Mouse (Mus musculus) hindbrain, embryonic 10.5 days (tissue): ENCODE data around the gene Bicral. TPM values are rescaled to one million over a fixed set of nuclear protein-coding genes. Genes with fewer than 3 reads are reported as not detected.
"Not testable (repeated sequence)": the region's sequence is repeated elsewhere in the genome, so short reads cannot be mapped to it uniquely, and the experiment has no call there.

Source experiments
- DNase-seq: peaks from one replicate; pipeline ENCODE4 v3.0.0-alpha.2; 2017; ENCODE audit warnings: low spot score
- H3K27ac ChIP-seq: fragments of 300-500 bp; sonication (generic); 2 replicates; pipeline ENCODE4 v1.5.1; 2016; ENCODE audit warnings: mild to moderate bottlenecking, moderate library complexity
- H3K27me3 ChIP-seq: fragments of 300-500 bp; sonication (generic); 2 replicates; pipeline ENCODE4 v1.6.1; 2016; ENCODE audit warnings: mild to moderate bottlenecking; ENCODE audit not compliant: poor library complexity, insufficient read depth, severe bottlenecking
- H3K36me3 ChIP-seq: fragments of 300-500 bp; sonication (generic); 2 replicates; pipeline ENCODE4 v1.6.1; 2016; ENCODE audit warnings: mild to moderate bottlenecking, moderate library complexity
- H3K4me1 ChIP-seq: fragments of 300-500 bp; sonication (generic); replicated peaks from 2 replicates; pipeline ENCODE4 v1.6.1; 2016; ENCODE audit warnings: mild to moderate bottlenecking
- H3K4me3 ChIP-seq: fragments of 300-500 bp; sonication (generic); 2 replicates; pipeline ENCODE4 v1.5.1; 2016; ENCODE audit warnings: mild to moderate bottlenecking, moderate library complexity
- H3K9me3 ChIP-seq: fragments of 300-500 bp; sonication (generic); 2 replicates; pipeline ENCODE4 v1.6.1; 2016; ENCODE audit warnings: mild to moderate bottlenecking, moderate library complexity
- WGBS: fragments of 180-500 bp; shearing (Covaris S2); methylation state at CpG from one replicate; pipeline ENCODE4 v1.1.7; 2016; 5-methylcytosine and 5-hydroxymethylcytosine counted together
- polyA plus RNA-seq: library from polyadenylated mRNA; unstranded; fragments of >200 nt; fragmentation: Nextera tagmentation; extraction: Ambion mirVana; gene quantifications from 2 replicates; pipeline ENCODE4 v1.2.1, GENCODE M21; 2016

The Bicral gene
- polyA plus RNA-seq, 1 experiment from 2014 or later: 4.2 TPM

DNA sequence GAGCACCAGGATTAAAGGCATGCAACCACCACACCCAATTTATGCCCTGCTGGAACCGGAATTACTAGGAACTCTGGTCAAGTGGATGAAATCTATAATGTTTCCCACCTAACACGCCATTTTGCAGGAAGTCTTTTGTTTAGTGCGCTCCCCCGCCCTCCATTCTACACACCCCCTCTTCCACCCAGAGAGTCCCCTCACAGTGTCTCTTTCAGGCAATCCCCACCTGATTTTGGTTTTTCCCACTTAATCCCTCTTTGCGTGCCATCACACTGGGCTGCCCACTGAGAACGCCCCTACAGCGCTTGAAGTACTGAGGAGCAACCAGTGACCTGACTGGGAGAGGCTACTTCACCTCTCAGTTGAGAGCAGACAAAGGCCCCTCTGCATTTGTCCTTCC is 11.1 kb downstream of the Bicral start:
- Histone ChIP-seq H3K27ac (no peak overlapping the region), H3K27me3 (no peaks in the 10 kb centered on the region), H3K4me1 (peaks cover 5% of the 10 kb centered on the region), H3K9me3 (no peaks in the 10 kb centered on the region), H3K36me3 (no peaks in the 10 kb centered on the region), H3K4me3 (no peak overlapping the region)
- WGBS: 93% methylated on average over 7 of the region's 7 CpGs
- DNase-seq: no peak

DNA sequence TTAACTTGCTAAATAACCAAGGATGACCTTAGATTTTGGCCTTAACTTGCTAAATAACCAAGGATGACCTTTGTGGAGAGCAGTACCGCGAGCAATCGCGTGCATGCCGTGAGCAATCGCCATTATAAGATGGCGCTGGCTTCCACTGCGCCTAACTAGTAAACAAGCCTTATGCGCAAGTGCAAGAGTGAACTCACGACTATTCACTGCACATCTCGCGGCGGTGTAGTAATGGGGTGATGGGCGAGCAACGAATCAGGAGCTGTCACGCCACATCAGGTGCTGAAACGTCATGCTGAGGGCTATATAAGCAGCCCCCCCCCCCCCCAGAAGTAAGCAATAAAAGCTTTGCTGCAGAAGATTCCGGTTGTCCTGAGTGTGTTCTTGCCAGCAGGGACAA is 11.7 kb downstream of the Bicral start:
- H3K27ac ChIP-seq, H3K4me1 ChIP-seq, H3K27me3 ChIP-seq, H3K4me3 ChIP-seq, H3K36me3 ChIP-seq, H3K9me3 ChIP-seq, DNase-seq: not testable (repeated sequence)
- 96% methylated on average over 18 of the region's 18 CpGs for WGBS

DNA sequence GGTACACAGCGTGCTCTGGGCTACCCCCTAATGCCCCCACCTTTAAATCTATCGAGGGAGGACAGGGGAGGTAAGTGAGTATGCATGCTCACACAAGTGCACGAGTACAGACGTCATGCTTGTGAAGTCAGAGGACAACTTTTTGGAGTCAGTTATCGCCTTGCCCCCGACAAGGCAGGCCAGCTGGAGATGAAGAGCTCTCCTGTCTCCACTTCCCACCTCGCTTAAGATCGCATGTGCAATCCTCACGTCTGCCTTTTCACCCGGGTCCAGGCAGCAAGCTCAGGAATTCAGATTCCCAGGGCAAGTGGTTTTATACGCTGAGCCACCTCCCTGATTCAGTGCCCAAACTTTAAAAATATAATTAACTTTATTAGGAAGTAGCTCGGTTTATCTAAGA is 13.0 kb downstream of the Bicral start:
- Histone ChIP-seq H3K9me3 (no peaks in the 10 kb centered on the region), H3K27ac (no peak overlapping the region), H3K36me3 (no peaks in the 10 kb centered on the region), H3K4me1 (peaks cover 5% of the 10 kb centered on the region), H3K27me3 (no peaks in the 10 kb centered on the region), H3K4me3 (no peak overlapping the region)
- no peak for DNase-seq
- WGBS: 84% methylated on average over 12 of the region's 12 CpGs

GRCm38 (mm10) chr17:46844811-46845210 is 13.5 kb downstream of the Bicral start:
- no peak overlapping the region for H3K27ac ChIP-seq
- 64% methylated on average over 10 of the region's 10 CpGs for WGBS
- H3K4me1 ChIP-seq: peaks cover 5% of the 10 kb centered on the region
- H3K9me3 ChIP-seq: no peaks in the 10 kb centered on the region
- no peaks in the 10 kb centered on the region for H3K36me3 ChIP-seq
- DNase-seq: no peak
- no peaks in the 10 kb centered on the region for H3K27me3 ChIP-seq
- no peak overlapping the region for H3K4me3 ChIP-seq

GRCm38 (mm10) chr17:46843716-46844115 is 14.6 kb downstream of the Bicral start:
- Histone ChIP-seq H3K27me3 (no peaks in the 10 kb centered on the region), H3K36me3 (no peaks in the 10 kb centered on the region)
- DNase-seq: no peak

GRCm38 (mm10) chr17:46843022-46843421 is 15.3 kb downstream of the Bicral start:
- WGBS: 81% methylated on average over 2 of the region's 2 CpGs
- Histone ChIP-seq H3K27ac (no peak overlapping the region), H3K9me3 (no peaks in the 10 kb centered on the region), H3K27me3 (no peaks in the 10 kb centered on the region), H3K4me1 (peaks cover 9% of the 10 kb centered on the region), H3K4me3 (no peak overlapping the region), H3K36me3 (no peaks in the 10 kb centered on the region)
- no peak for DNase-seq

More at GRCm38 (mm10) chr17:46843716-46844115, 14.6 kb downstream of the Bicral start:
- no peak overlapping the region for H3K4me3 ChIP-seq
- H3K27ac ChIP-seq: no peak overlapping the region
- WGBS: 80% methylated on average over 7 of the region's 7 CpGs
- peaks cover 5% of the 10 kb centered on the region for H3K4me1 ChIP-seq
- H3K9me3 ChIP-seq: no peaks in the 10 kb centered on the region

DNA sequence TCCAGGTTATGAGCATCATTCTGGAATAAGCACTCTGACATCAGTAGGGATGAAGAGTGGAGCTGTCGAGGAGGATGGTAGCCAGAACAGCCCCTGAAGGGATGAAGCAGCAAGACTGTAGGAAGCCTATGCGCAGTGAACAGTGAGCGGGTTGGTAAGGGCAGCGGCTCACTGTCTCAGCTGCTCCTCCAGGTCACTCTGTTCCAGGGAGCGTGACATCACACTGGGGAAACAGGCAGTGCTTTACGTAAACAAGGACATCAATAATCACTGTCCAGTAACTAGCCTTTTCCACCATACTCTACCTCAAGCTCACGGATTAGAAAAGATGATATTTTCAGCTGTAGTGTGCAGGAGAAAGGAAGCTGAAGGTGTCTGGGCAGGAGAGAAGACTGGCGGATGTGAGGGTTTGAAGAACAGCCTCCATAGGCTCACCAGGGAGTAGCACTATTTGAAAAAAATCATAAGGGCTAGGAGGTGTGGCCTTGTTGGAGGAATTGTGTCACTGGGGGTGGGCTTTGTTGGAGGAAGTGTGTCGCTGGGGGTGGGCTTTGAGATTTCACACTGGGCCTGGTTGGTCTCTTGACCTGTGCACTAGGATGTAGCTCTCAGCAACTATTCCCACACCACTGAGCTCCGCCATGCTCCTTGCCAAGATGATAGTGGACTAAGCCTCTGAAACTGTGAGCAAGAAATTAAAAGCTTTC is 17.8 kb downstream of the Bicral start:
- 93% methylated on average over 10 of the region's 10 CpGs for WGBS
- no peaks in the 10 kb centered on the region for H3K36me3 ChIP-seq
- no peak for DNase-seq
- no peak overlapping the region for H3K27ac ChIP-seq
- no peaks in the 10 kb centered on the region for H3K27me3 ChIP-seq
- no peak overlapping the region for H3K4me3 ChIP-seq
- H3K4me1 ChIP-seq: peaks cover 9% of the 10 kb centered on the region
- H3K9me3 ChIP-seq: no peaks in the 10 kb centered on the region

- H3K27me3 ChIP-seq: no peaks in the 10 kb centered on the region
- 76% methylated on average over 7 of the region's 7 CpGs for WGBS
- no peak overlapping the region for H3K4me3 ChIP-seq
- H3K9me3 ChIP-seq: no peaks in the 10 kb centered on the region
- no peaks in the 10 kb centered on the region for H3K36me3 ChIP-seq
- DNase-seq: no peak
- no peak overlapping the region for H3K27ac ChIP-seq
- peaks cover 4% of the 10 kb centered on the region; the same call in 1 of the 2 replicates for H3K4me1 ChIP-seq
Measured at GRCm38 (mm10) chr17:46838396-46838920, 19.8 kb downstream of the Bicral start.

DNA sequence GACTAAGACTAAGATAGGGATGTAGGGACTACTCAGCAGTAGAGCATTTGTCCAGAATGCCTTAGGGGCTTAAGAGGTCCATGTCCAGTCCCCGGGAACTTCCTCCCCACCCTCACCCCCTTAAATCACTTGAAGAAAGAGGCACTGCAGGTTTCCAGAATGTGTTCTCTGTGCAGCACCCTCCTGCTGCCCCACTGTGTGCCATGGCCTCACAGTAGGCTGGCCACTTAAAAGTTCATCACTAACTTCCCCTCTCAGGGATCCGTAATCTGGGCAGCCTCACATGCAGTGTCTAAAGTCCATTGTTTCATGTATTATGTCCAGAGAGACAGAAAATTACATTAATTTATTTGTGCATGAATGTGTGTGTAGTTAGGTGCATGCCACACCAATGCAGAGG is 20.4 kb downstream of the Bicral start:
- no peaks in the 10 kb centered on the region for H3K9me3 ChIP-seq
- H3K27ac ChIP-seq: no peak overlapping the region
- H3K4me3 ChIP-seq: no peak overlapping the region
- H3K36me3 ChIP-seq: no peaks in the 10 kb centered on the region
- no peaks in the 10 kb centered on the region for H3K27me3 ChIP-seq
- WGBS: 81% methylated on average over 2 of the region's 2 CpGs
- DNase-seq: no peak
- peaks cover 4% of the 10 kb centered on the region; the same call in 1 of the 2 replicates for H3K4me1 ChIP-seq

DNA sequence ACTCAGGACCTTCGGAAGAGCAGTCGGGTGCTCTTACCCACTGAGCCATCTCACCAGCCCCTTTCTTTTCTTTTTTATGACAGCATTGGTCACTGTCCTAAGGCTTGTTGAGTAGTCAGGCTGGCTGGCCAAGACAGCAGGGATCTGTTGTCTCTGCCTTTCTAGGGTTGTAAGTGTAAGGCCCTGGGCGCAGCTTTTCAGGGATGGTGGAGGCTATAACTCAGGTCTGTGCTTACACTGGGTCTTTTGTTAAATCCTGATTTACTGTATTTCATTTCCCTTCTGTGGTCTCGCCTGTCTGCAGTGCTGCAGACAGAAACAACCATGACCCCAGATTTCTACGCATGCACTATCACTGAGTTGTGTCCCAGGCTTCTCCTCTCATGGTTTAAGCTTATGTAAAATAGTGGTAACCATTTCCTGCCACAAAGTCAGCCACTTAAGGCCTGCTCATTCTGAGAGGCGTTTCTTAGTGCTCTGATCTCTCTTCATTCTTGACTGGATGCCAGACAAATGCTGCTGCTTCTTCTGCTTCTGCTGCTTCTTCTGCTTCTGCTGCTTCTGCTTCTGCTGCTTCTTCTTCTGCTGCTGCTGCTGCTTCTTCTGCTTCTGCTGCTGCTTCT is 23.1 kb downstream of the Bicral start:
- Histone ChIP-seq H3K9me3 (no peaks in the 10 kb centered on the region), H3K4me3 (no peak overlapping the region), H3K4me1 (peaks cover 4% of the 10 kb centered on the region; the same call in 1 of the 2 replicates), H3K27ac (no peak overlapping the region), H3K36me3 (no peaks in the 10 kb centered on the region), H3K27me3 (no peaks in the 10 kb centered on the region)
- 90% methylated on average over 6 of the region's 6 CpGs for WGBS
- DNase-seq: no peak

- no peak for DNase-seq
- Histone ChIP-seq H3K36me3 (peaks cover 16% of the 10 kb centered on the region), H3K4me1 (no peaks in the 10 kb centered on the region), H3K27ac (no peak overlapping the region), H3K27me3 (no peaks in the 10 kb centered on the region), H3K4me3 (no peak overlapping the region), H3K9me3 (no peaks in the 10 kb centered on the region)
- 88% methylated on average over 4 of the region's 4 CpGs for WGBS
Measured at GRCm38 (mm10) chr17:46832981-46833305, 25.3 kb downstream of the Bicral start.

GRCm38 (mm10) chr17:46832101-46832980 is 25.9 kb downstream of the Bicral start:
- Histone ChIP-seq H3K27me3 (no peaks in the 10 kb centered on the region), H3K36me3 (peaks cover 20% of the 10 kb centered on the region), H3K27ac (0 out of 2 replicates have a peak overlapping the region, but pooled peaks have one; percentile 16), H3K9me3 (no peaks in the 10 kb centered on the region), H3K4me1 (no peaks in the 10 kb centered on the region), H3K4me3 (no peak overlapping the region)
- WGBS: 83% methylated on average over 11 of the region's 11 CpGs
- no peak for DNase-seq
